Mouse (Mus musculus) bone marrow, adult 2 months (tissue): ENCODE results near the gene Optc.

Source experiments
- CTCF ChIP-seq: fragments of 200-500 bp; IDR thresholded peaks from 2 replicates; pipeline ENCODE4 v1.5.1; 2011; ENCODE audit warnings: low read length, control low read depth; ENCODE audit not compliant: control insufficient read depth, insufficient read depth
- POLR2A ChIP-seq: fragments of 200-500 bp; IDR thresholded peaks from 2 replicates; pipeline ENCODE4 v1.6.1; 2011; ENCODE audit warnings: low read depth, mild to moderate bottlenecking, control low read depth, low read length, borderline replicate concordance; ENCODE audit not compliant: control insufficient read depth

DNA sequence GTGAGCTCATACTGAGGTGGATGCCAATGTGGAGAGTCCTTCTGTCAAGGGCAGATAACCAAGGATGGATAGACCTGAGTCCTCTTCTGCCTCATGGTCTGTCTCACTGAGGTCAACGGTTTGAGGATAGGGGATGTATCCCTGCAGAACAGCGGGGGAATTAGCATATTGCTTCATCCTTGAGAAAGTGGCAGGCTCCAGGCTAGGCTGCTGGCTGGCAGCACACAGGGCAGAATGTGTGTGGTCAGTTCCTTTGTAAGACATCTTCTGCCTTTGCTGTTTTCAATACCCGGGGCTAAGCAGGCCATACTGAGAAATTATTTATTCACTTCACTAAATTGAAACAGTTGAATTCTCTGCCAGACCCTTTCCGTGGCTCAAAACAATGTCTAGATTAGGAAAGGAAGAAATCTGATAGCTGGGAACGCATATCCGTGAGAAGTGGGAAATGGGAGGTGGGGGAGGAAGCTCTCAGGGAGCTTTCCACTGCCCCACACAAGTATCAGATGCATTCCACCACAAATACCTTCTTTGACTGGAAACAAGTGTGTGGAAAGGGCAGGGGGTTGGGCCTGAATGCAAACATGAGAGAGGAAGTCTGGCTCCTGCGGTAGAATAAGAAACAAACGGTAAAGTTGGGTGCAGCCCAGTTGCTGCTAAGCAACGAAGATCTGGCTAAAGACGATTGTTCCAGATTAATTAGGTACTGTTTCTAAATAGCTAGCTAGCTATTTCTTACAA, 44.4 kb downstream of the Optc start:
- TF ChIP-seq CTCF, result no peak
- TF ChIP-seq POLR2A, result no peak
